Mouse (Mus musculus): ENCODE measurements at regions not wholly inside any gene's neighbourhood (a gene's known extent, or its start where the extent isn't known, plus 50 kb on each side); places are given as distances from the start of the nearest gene placed in this dataset.
A peak's percentile ranks its signal among the peaks of the same experiment; 100 is the strongest.

GRCm38 (mm10) chr14:25207422-25207821, 251.6 kb upstream of the Zmiz1 start:
- H3K27me3 ChIP-seq (ENCODE audit: control insufficient read depth, insufficient read depth, low read length) = no peaks in the 10 kb centered on the region
- no peak overlapping the region for H3K27ac ChIP-seq (ENCODE audit: low read length)
- peaks cover 5% of the 10 kb centered on the region for H3K4me1 ChIP-seq (ENCODE audit: control insufficient read depth, insufficient read depth, low read length)
- H3K4me2 ChIP-seq (ENCODE audit: low read depth, low read length) = no peak overlapping the region
- no peak overlapping the region for H3K9ac ChIP-seq (ENCODE audit: low read length)
- no peaks in the 10 kb centered on the region for H3K36me3 ChIP-seq (ENCODE audit: control insufficient read depth, insufficient read depth)
- H3K9me3 ChIP-seq (replicated peaks; ENCODE audit: control insufficient read depth, low read length) = no peaks in the 10 kb centered on the region
- WGBS = 62% methylated on average over 5 of the region's 5 CpGs
- no peak overlapping the region for H3K4me3 ChIP-seq (ENCODE audit: low read length)
- ATAC-seq (replicated peaks; ENCODE audit: extremely low read depth, insufficient read depth, low FRiP score) = no peak

- Histone ChIP-seq H3K4me2 (ENCODE audit: low read depth, low read length) (no peak overlapping the region), H3K4me3 (ENCODE audit: low read length) (no peak overlapping the region), H3K4me1 (ENCODE audit: control insufficient read depth, insufficient read depth, low read length) (peaks cover 5% of the 10 kb centered on the region), H3K9ac (ENCODE audit: low read length) (no peak overlapping the region), H3K36me3 (ENCODE audit: control insufficient read depth, insufficient read depth) (no peaks in the 10 kb centered on the region), H3K9me3 (replicated peaks; ENCODE audit: control insufficient read depth, low read length) (no peaks in the 10 kb centered on the region), H3K27me3 (ENCODE audit: control insufficient read depth, insufficient read depth, low read length) (no peaks in the 10 kb centered on the region), H3K27ac (ENCODE audit: low read length) (no peak overlapping the region)
- 68% methylated on average over 9 of the region's 9 CpGs for WGBS
- ATAC-seq (replicated peaks; ENCODE audit: extremely low read depth, insufficient read depth, low FRiP score) = no peak
Measured at GRCm38 (mm10) chr14:25208221-25209056, 250.5 kb upstream of the Zmiz1 start.

GRCm38 (mm10) chr14:25213056-25213455, 245.9 kb upstream of the Zmiz1 start:
- Histone ChIP-seq H3K9ac (ENCODE audit: low read length) (no peak overlapping the region), H3K36me3 (ENCODE audit: control insufficient read depth, insufficient read depth) (no peaks in the 10 kb centered on the region), H3K4me1 (ENCODE audit: control insufficient read depth, insufficient read depth, low read length) (no peaks in the 10 kb centered on the region), H3K9me3 (replicated peaks; ENCODE audit: control insufficient read depth, low read length) (no peaks in the 10 kb centered on the region), H3K4me3 (ENCODE audit: low read length) (no peak overlapping the region), H3K27ac (ENCODE audit: low read length) (no peak overlapping the region), H3K27me3 (ENCODE audit: control insufficient read depth, insufficient read depth, low read length) (no peaks in the 10 kb centered on the region), H3K4me2 (ENCODE audit: low read depth, low read length) (no peak overlapping the region)
- no peak for ATAC-seq (replicated peaks; ENCODE audit: extremely low read depth, insufficient read depth, low FRiP score)
- 60% methylated on average over 6 of the region's 6 CpGs for WGBS

DNA sequence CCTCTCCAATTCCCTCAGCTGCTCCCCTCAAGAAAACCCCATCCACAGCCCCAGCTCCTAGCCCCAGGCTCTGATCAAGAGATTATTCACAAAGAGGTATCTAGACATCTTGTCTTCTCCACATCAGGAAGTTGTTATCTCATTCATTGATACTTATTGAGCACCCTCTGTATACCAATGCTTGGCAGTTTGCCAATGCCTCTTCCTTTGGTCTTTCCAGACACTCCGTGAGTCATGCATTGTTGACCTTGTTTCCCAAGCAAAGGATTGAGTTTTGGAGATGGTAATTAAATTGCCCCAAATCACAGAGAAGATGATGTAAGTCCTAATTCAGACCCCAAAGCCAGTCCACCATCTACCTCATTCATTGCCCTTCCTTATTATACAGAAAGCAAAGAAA, 235.9 kb upstream of the Zmiz1 start:
- Histone ChIP-seq H3K9ac (ENCODE audit: low read length) (no peak overlapping the region), H3K4me2 (ENCODE audit: low read depth, low read length) (no peak overlapping the region), H3K9me3 (replicated peaks; ENCODE audit: control insufficient read depth, low read length) (no peaks in the 10 kb centered on the region), H3K4me3 (ENCODE audit: low read length) (no peak overlapping the region), H3K27me3 (ENCODE audit: control insufficient read depth, insufficient read depth, low read length) (no peaks in the 10 kb centered on the region), H3K4me1 (ENCODE audit: control insufficient read depth, insufficient read depth, low read length) (peaks cover 16% of the 10 kb centered on the region), H3K27ac (ENCODE audit: low read length) (no peak overlapping the region), H3K36me3 (ENCODE audit: control insufficient read depth, insufficient read depth) (no peaks in the 10 kb centered on the region)
- no peak for ATAC-seq (replicated peaks; ENCODE audit: extremely low read depth, insufficient read depth, low FRiP score)
- 70% methylated on average over 1 of the region's 1 CpGs for WGBS

- no peak for ATAC-seq (replicated peaks; ENCODE audit: extremely low read depth, insufficient read depth, low FRiP score)
- Histone ChIP-seq H3K27me3 (ENCODE audit: control insufficient read depth, insufficient read depth, low read length) (no peaks in the 10 kb centered on the region), H3K27ac (ENCODE audit: low read length) (no peak overlapping the region), H3K4me1 (ENCODE audit: control insufficient read depth, insufficient read depth, low read length) (peaks cover 18% of the 10 kb centered on the region), H3K36me3 (ENCODE audit: control insufficient read depth, insufficient read depth) (no peaks in the 10 kb centered on the region), H3K9ac (ENCODE audit: low read length) (no peak overlapping the region), H3K4me3 (ENCODE audit: low read length) (no peak overlapping the region), H3K4me2 (ENCODE audit: low read depth, low read length) (no peak overlapping the region), H3K9me3 (replicated peaks; ENCODE audit: control insufficient read depth, low read length) (no peaks in the 10 kb centered on the region)
- 64% methylated on average over 3 of the region's 3 CpGs for WGBS
Measured at GRCm38 (mm10) chr14:25225214-25225613, 233.8 kb upstream of the Zmiz1 start.

GRCm38 (mm10) chr14:25226155-25226839, 232.7 kb upstream of the Zmiz1 start:
- Histone ChIP-seq H3K9ac (ENCODE audit: low read length) (0 out of 2 replicates have a peak overlapping the region, but pooled peaks have one; percentile 3), H3K27me3 (ENCODE audit: control insufficient read depth, insufficient read depth, low read length) (no peaks in the 10 kb centered on the region), H3K4me2 (ENCODE audit: low read depth, low read length) (peak overlapping the region; percentile 27), H3K9me3 (replicated peaks; ENCODE audit: control insufficient read depth, low read length) (no peaks in the 10 kb centered on the region), H3K27ac (ENCODE audit: low read length) (peak overlapping the region; percentile 64), H3K4me1 (ENCODE audit: control insufficient read depth, insufficient read depth, low read length) (peaks cover 18% of the 10 kb centered on the region), H3K36me3 (ENCODE audit: control insufficient read depth, insufficient read depth) (no peaks in the 10 kb centered on the region), H3K4me3 (ENCODE audit: low read length) (peak overlapping the region; percentile 16; the same call in 1 of the 2 replicates)
- peak; percentile 83 for ATAC-seq (replicated peaks; ENCODE audit: extremely low read depth, insufficient read depth, low FRiP score)
- 14% methylated on average over 11 of the region's 11 CpGs for WGBS

DNA sequence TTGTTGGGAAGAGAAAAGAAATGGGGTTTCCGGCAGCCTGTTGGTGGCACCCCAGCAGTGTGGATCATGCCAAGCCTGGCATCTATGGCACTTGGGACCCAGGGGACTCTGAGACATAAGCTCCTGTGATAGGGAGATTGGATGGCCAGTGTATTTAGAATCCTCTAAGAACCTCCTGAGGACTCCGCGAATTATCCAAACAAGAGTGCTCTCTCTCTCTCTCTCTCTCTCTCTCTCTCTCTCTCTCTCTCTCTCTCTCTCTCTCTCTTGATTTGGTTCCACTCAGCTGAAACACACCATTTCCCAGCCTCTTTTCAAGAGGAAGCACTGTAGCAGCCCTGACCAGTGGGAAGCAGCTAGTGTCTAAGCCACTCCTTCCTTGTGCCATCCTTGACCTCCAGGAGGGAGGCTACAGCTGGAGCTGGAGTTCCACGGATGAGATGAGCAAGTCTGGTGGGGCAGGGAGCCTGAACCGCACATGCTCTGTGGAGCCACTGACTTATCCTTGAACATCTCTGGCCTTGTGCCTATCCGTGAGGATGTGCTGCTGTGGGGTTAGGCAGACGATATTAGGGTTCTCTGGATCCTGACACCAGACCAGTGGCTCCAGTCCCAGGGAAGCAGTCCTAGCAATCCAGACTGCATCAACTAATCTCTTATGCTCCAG, 232.0 kb upstream of the Zmiz1 start:
- H3K27ac ChIP-seq (ENCODE audit: low read length) = peak overlapping the region; percentile 64
- no peak for ATAC-seq (replicated peaks; ENCODE audit: extremely low read depth, insufficient read depth, low FRiP score)
- H3K4me1 ChIP-seq (ENCODE audit: control insufficient read depth, insufficient read depth, low read length) = peaks cover 18% of the 10 kb centered on the region
- H3K9me3 ChIP-seq (replicated peaks; ENCODE audit: control insufficient read depth, low read length) = no peaks in the 10 kb centered on the region
- no peak overlapping the region for H3K9ac ChIP-seq (ENCODE audit: low read length)
- WGBS = 49% methylated on average over 7 of the region's 7 CpGs
- H3K4me2 ChIP-seq (ENCODE audit: low read depth, low read length) = peak overlapping the region; percentile 27; the same call in 1 of the 2 replicates
- no peak overlapping the region for H3K4me3 ChIP-seq (ENCODE audit: low read length)
- H3K36me3 ChIP-seq (ENCODE audit: control insufficient read depth, insufficient read depth) = no peaks in the 10 kb centered on the region
- no peaks in the 10 kb centered on the region for H3K27me3 ChIP-seq (ENCODE audit: control insufficient read depth, insufficient read depth, low read length)

DNA sequence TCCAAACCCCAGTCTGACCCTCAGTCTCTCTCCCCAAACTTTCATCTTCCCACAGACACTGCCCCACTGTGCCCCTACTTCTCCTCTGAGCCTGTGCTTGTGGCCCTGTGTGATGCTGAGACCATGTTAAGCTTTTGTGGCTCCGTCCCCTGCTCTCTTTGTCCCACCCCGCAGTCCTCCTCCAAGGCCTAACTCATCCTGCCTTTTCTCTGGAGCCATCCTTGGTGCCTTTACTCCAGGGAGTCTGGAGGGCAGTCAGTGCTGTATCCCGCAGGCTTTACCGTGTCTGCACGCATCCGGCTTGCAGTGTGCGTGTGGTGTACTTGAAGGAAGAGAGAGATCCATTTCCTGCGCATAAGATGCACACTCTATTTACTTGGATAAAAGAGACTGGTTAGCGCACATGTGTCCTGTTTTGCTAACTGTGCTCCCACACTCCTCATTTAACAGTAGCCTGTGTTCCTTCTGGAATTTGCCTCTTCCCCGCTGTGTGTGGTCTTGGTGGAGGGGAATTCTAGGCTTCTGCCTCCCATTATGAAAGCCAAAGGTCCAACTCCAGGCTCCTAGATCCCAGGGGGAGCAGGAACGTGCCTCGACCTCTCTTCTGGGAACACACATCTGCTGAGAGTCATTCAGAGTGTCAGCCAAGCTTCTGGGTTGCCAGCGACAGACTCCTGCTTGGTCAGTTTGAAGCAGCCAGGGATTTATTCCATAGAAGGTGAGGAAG, 230.5 kb upstream of the Zmiz1 start:
- H3K9me3 ChIP-seq (replicated peaks; ENCODE audit: control insufficient read depth, low read length) = no peaks in the 10 kb centered on the region
- WGBS = 81% methylated on average over 13 of the region's 13 CpGs
- no peak overlapping the region for H3K4me2 ChIP-seq (ENCODE audit: low read depth, low read length)
- H3K27ac ChIP-seq (ENCODE audit: low read length) = no peak overlapping the region
- H3K4me3 ChIP-seq (ENCODE audit: low read length) = no peak overlapping the region
- no peaks in the 10 kb centered on the region for H3K36me3 ChIP-seq (ENCODE audit: control insufficient read depth, insufficient read depth)
- ATAC-seq (replicated peaks; ENCODE audit: extremely low read depth, insufficient read depth, low FRiP score) = no peak
- H3K9ac ChIP-seq (ENCODE audit: low read length) = no peak overlapping the region
- H3K27me3 ChIP-seq (ENCODE audit: control insufficient read depth, insufficient read depth, low read length) = no peaks in the 10 kb centered on the region
- peaks cover 18% of the 10 kb centered on the region for H3K4me1 ChIP-seq (ENCODE audit: control insufficient read depth, insufficient read depth, low read length)

Data from heart, embryonic 16.5 days (tissue).